Mouse (Mus musculus): ENCODE measurements around the gene Ncor2. TPM values are rescaled to one million over a fixed set of nuclear protein-coding genes. Genes with fewer than 3 reads are reported as not detected.
"Not testable (repeated sequence)": the region's sequence is repeated elsewhere in the genome, so short reads cannot be mapped to it uniquely, and the experiment has no call there.

Ncor2 gene
- 100 to 1,000 TPM; 167 to 240 TPM for total RNA-seq (2021)

- intact Hi-C loops (cut with DNase I) = loop anchor here (2.0 to 5.0 kb wide), 6 partner anchors 38 to 277 kb away; no protein-coding TSS in a partner anchor
- DNase-seq (ENCODE audit: low spot score in 2 of 2) = peak; percentile 82 to 89
Measured at GRCm38 (mm10) chr5:125179007-125179734, at the start of gene Ncor2. Ncor2 (minus strand) TSS chr5:125179219.

GRCm38 (mm10) chr5:125227699-125228098, 48.7 kb upstream of the Ncor2 start:
- DNase-seq (ENCODE audit: low spot score in 2 of 2) = no peak
- intact Hi-C loops (cut with DNase I) = no loop called here

GRCm38 (mm10) chr5:125226229-125226634, 47.2 kb upstream of the Ncor2 start:
- intact Hi-C loops (cut with DNase I) = no loop called here
- peak; percentile 87 to 88 for DNase-seq (ENCODE audit: low spot score in 2 of 2)

- no peak for DNase-seq (ENCODE audit: low spot score in 2 of 2)
- intact Hi-C loops (cut with DNase I) = no loop called here
Measured at GRCm38 (mm10) chr5:125224925-125225324, 45.9 kb upstream of the Ncor2 start.

- intact Hi-C loops (cut with DNase I) = no loop called here
- no peak for DNase-seq (ENCODE audit: low spot score in 2 of 2)
Measured at GRCm38 (mm10) chr5:125223961-125224360, 44.9 kb upstream of the Ncor2 start.

- DNase-seq (ENCODE audit: low spot score in 2 of 2) = peak; percentile 41 to 68
Measured at GRCm38 (mm10) chr5:125222706-125223105, 43.7 kb upstream of the Ncor2 start.

GRCm38 (mm10) chr5:125221868-125222267, 42.8 kb upstream of the Ncor2 start:
- DNase-seq (ENCODE audit: low spot score in 2 of 2) = peak; percentile 52 to 62
- intact Hi-C loops (cut with DNase I) = no loop called here

More at GRCm38 (mm10) chr5:125222706-125223105, 43.7 kb upstream of the Ncor2 start:
- intact Hi-C loops (cut with DNase I) = no loop called here

- intact Hi-C loops (cut with DNase I) = loop anchor here (5.0 kb wide), 2 partner anchors 40 to 50 kb away; partner anchors contain the start of gene Ncor2
- no peak for DNase-seq (ENCODE audit: low spot score in 2 of 2)
Measured at GRCm38 (mm10) chr5:125217426-125218170, 38.6 kb upstream of the Ncor2 start.

GRCm38 (mm10) chr5:125215930-125216459, 37.0 kb upstream of the Ncor2 start:
- intact Hi-C loops (cut with DNase I) = loop anchor here (1.0 to 5.0 kb wide), 3 partner anchors 28 to 51 kb away; partner anchors contain the start of gene Ncor2
- peak; percentile 89 to 95 for DNase-seq (ENCODE audit: low spot score in 2 of 2)

- intact Hi-C loops (cut with DNase I) = loop anchor here (1.0 to 5.0 kb wide), 3 partner anchors 29 to 52 kb away; partner anchors contain the start of gene Ncor2
- peak in 1 of 2 experiments; percentile 31 for DNase-seq (ENCODE audit: low spot score in 2 of 2)
Measured at GRCm38 (mm10) chr5:125215346-125215929, 36.4 kb upstream of the Ncor2 start.

GRCm38 (mm10) chr5:125214064-125214463, 35.0 kb upstream of the Ncor2 start:
- no peak for DNase-seq (ENCODE audit: low spot score in 2 of 2)
- intact Hi-C loops (cut with DNase I) = no loop called here

- DNase-seq (ENCODE audit: low spot score in 2 of 2); intact Hi-C loops (cut with DNase I): not testable (repeated sequence)
Measured at GRCm38 (mm10) chr5:125204910-125205309, 25.9 kb upstream of the Ncor2 start.

GRCm38 (mm10) chr5:125204199-125204815, 25.3 kb upstream of the Ncor2 start:
- intact Hi-C loops (cut with DNase I) = no loop called here
- DNase-seq (ENCODE audit: low spot score in 2 of 2) = no peak

GRCm38 (mm10) chr5:125203759-125204158, 24.7 kb upstream of the Ncor2 start:
- intact Hi-C loops (cut with DNase I) = no loop called here
- peak; percentile 44 to 53 for DNase-seq (ENCODE audit: low spot score in 2 of 2)

- intact Hi-C loops (cut with DNase I) = no loop called here
- DNase-seq (ENCODE audit: low spot score in 2 of 2) = peak; percentile 59 to 67
Measured at GRCm38 (mm10) chr5:125203099-125203498, 24.1 kb upstream of the Ncor2 start.

GRCm38 (mm10) chr5:125202100-125202499, 23.1 kb upstream of the Ncor2 start:
- DNase-seq (ENCODE audit: low spot score in 2 of 2) = no peak
- intact Hi-C loops (cut with DNase I) = no loop called here

GRCm38 (mm10) chr5:125199086-125199485, 20.1 kb upstream of the Ncor2 start:
- intact Hi-C loops (cut with DNase I) = no loop called here
- no peak for DNase-seq (ENCODE audit: low spot score in 2 of 2)

GRCm38 (mm10) chr5:125197325-125197724, 18.3 kb upstream of the Ncor2 start:
- DNase-seq (ENCODE audit: low spot score in 2 of 2); intact Hi-C loops (cut with DNase I): not testable (repeated sequence)

- DNase-seq (ENCODE audit: low spot score in 2 of 2) = no peak
- intact Hi-C loops (cut with DNase I) = no loop called here
Measured at GRCm38 (mm10) chr5:125196054-125196453, 17.0 kb upstream of the Ncor2 start.

Measured in left cerebral cortex, postnatal 36 days (tissue).